Mouse (Mus musculus): ENCODE data around the gene Il11ra2. TPM values are rescaled to one million over a fixed set of nuclear protein-coding genes. Genes with fewer than 3 reads are reported as not detected.
"Not testable (repeated sequence)": the region's sequence is repeated elsewhere in the genome, so short reads cannot be mapped to it uniquely, and the experiment has no call there.

The Il11ra2 gene
- total RNA-seq (2021): not detected
- long read RNA-seq, experiment 1, partial matches to known transcripts: 0 of 1 reads
- long read RNA-seq, experiment 1, other reads (novel, unspliced or antisense): 1 of 1 reads
- long read RNA-seq, experiment 2: 0 reads

GRCm38 (mm10) chr4:42661793-42662192, at the start of gene Il11ra2:
Gene Il11ra2 (minus strand): TSS chr4:42661893.
- DNase-seq (ENCODE audit: low spot score in 2 of 2): not testable (repeated sequence)

DNA sequence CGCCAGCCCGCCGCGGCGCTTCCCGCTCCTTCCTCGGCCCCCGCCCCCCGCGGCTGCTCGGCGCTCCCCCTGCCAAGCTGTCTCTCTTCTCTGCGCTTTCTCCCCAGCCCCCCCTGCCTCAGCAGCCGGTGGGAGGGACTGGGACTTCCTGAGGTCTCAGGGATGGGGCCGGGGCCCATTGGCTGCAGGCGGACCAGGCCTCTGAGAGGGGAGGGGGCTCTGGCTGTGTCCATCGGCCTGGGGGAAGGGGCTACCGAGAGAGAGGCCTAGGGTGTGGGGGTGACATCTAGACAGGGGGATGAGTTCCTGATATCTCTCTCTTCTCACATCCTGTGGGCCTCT, 20.5 kb upstream of the Il11ra2 start:
- not testable (repeated sequence) for DNase-seq (ENCODE audit: low spot score in 2 of 2)

DNA sequence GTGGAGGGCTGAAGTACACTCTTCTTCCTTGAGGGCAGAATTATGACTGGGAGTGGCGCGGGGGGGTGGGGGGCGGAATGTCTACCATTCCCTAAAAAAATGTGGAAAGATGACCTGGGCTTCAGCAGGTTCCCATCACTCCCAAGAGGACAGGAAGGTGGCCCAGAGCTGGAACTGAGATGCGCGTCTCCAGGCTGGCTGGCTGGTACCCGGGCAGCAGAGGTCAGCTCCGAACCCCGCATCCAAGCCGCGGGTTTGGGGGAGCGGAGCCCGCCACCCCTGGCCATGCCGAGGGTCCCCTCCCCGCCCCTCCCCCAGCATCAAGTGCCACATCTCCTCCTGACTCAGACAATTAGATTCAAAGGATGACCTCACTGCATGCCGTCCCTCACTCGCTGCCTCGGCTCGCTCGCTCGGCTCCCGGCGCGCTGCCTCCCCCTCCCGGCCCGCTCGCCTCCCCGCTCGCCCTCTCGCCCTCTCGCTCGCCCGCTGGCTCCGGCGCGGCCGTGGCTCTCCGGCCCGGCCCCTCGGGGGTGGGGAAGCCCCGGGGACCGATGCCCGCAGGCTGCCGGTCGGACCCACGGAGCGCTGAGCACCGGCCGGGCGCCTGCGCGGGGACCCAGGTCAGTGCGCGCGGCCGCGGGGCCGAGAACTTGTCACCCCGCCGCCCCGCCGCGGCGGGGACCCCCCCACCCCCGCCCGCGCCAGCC, 19.9 kb upstream of the Il11ra2 start:
- not testable (repeated sequence) for DNase-seq (ENCODE audit: low spot score in 2 of 2)

GRCm38 (mm10) chr4:42680374-42681356, 19.0 kb upstream of the Il11ra2 start:
- DNase-seq (ENCODE audit: low spot score in 2 of 2): not testable (repeated sequence)

- not testable (repeated sequence) for DNase-seq (ENCODE audit: low spot score in 2 of 2)
These were observed 17.7 kb upstream of the Il11ra2 start for GRCm38 (mm10) chr4:42679365-42679764.

DNA sequence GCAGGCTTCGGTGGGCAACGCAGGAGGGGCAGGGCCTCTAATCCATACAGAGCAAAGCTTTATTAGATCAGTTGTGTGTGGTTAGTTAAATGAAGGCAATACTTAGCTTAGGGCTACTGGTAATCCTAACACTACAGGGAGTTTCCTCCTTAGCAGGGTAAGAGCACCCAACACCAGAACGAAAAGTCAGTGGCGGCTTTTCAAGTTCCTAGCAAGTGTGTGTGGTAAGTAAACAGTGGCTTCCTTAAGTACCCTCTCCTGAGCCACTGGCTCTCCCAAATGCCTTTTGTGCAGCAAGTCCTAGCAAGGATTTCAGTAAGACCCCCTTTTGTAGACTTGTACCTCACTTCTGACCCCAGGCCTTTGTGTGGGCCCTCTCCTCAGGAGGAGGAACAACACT, 13.7 kb upstream of the Il11ra2 start:
- not testable (repeated sequence) for DNase-seq (ENCODE audit: low spot score in 2 of 2)

DNA sequence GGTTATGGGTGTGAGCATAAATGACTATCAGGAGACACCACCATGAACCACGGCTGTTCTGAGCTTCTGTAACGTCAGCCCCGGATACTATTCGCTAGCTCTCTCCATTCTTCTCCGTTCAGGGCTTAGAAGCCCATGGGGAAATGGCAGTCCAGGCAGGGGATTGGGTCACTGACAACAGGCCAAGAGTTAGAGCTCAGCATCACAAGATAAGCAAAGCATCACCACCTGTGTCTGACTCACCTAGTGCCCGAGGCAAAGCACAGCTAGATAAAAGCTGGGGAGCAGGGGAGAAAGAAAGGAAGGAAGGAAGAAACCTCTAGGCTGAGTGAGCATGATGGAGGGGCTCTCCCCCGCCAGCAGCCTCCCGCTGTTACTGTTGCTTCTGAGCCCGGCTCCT, 6.7 kb downstream of the Il11ra2 start, which contains the start of gene Ccl27b:
Gene Ccl27b, plus strand, starts transcription at position 301 of the 400 bp plus-strand sequence.
- not testable (repeated sequence) for DNase-seq (ENCODE audit: low spot score in 2 of 2)

GRCm38 (mm10) chr4:42629419-42629818, 32.3 kb downstream of the Il11ra2 start, which contains the start of gene Gm2564:
Gene Gm2564 (plus strand): TSS chr4:42629719.
- DNase-seq (ENCODE audit: low spot score in 2 of 2): not testable (repeated sequence)

- not testable (repeated sequence) for DNase-seq (ENCODE audit: low spot score in 2 of 2)
These were observed 49.8 kb downstream of the Il11ra2 start, which contains the start of gene Gm10591 for GRCm38 (mm10) chr4:42611895-42612294. Gene Gm10591 (plus strand): TSS chr4:42612195.

Other genes with a start within 250 kb of the Il11ra2 start
- not detected for gene Gm21586, start 222.5 kb downstream of the Il11ra2 start, total RNA-seq (2021)
- under 1 TPM; 0.17 to 0.26 TPM for gene Gm2163, start 195.1 kb downstream of the Il11ra2 start, total RNA-seq (2021)
- gene Fam205a2, start 133.7 kb downstream of the Il11ra2 start, total RNA-seq (2021): under 1 TPM in 1 of 2 experiments, not detected in 1; 0.23 TPM
- not detected for gene Gm10591, start 49.7 kb downstream of the Il11ra2 start, total RNA-seq (2021)
- 1 to 10 TPM in 1 of 2 experiments, under 1 TPM in 1; 0.80 to 1.1 TPM for gene Gm2564, start 32.2 kb downstream of the Il11ra2 start, total RNA-seq (2021)
- not detected for gene Ccl27b, start 6.6 kb downstream of the Il11ra2 start, total RNA-seq (2021)
- gene 4930578G10Rik, start 73.7 kb upstream of the Il11ra2 start, total RNA-seq (2021): not detected
- under 1 TPM in 1 of 2 experiments, not detected in 1; 0.74 TPM for gene Ccl19, start 94.7 kb upstream of the Il11ra2 start, total RNA-seq (2021)
- 10 to 100 TPM in 1 of 2 experiments, 1 to 10 TPM in 1; 8.6 to 15.0 TPM for gene Ccl21a, start 112.1 kb upstream of the Il11ra2 start, total RNA-seq (2021)
- under 1 TPM in 1 of 2 experiments, not detected in 1; 0.07 TPM for gene Fam205a1, start 192.0 kb upstream of the Il11ra2 start, total RNA-seq (2021)
- under 1 TPM in 1 of 2 experiments, not detected in 1; 0.10 TPM for gene Gm12394, start 194.9 kb upstream of the Il11ra2 start, total RNA-seq (2021)
- gene Fam205c, start 212.3 kb upstream of the Il11ra2 start, total RNA-seq (2021): not detected

Data from gastrocnemius, postnatal 4 days (tissue).